Mouse (Mus musculus) cerebral cortex, adult 2 months (tissue): ENCODE measurements around the gene Smc1b.

Experiments used
- WGBS: fragments of 180-500 bp; shearing (Covaris S2); methylation state at CpG from one replicate; pipeline ENCODE4 v1.1.7; 2018; 5-methylcytosine and 5-hydroxymethylcytosine counted together

The Smc1b gene

GRCm38 (mm10) chr15:85016951-85017664 lies 114.7 kb downstream of the Smc1b start, which contains the start of gene Upk3a:
Gene Upk3a, plus strand, starts transcription at chr15:85017141.
- 40% methylated on average over 21 of the region's 21 CpGs for WGBS

GRCm38 (mm10) chr15:85015771-85016170 lies 116.0 kb downstream of the Smc1b start:
- WGBS, result 40% methylated on average over 11 of the region's 11 CpGs
